Mouse (Mus musculus) heart, embryonic 11.5 days (tissue): ENCODE results near the gene Cmip. TPM values are rescaled to one million over a fixed set of nuclear protein-coding genes. Genes with fewer than 3 reads are reported as not detected.
A peak's percentile ranks its signal among the peaks of the same experiment; 100 is the strongest.

Experiments used
- ATAC-seq: fragments of 200-750 bp; cut with Nextera tagmentation; replicated peaks from 2 replicates; pipeline ENCODE4 v1.8.0; 2017; ENCODE audit warnings: moderate library complexity; ENCODE audit not compliant: insufficient number of reproducible peaks, low FRiP score, low TSS enrichment
- H3K27ac ChIP-seq: fragments of 300-500 bp; sonication (generic); 2 replicates; pipeline ENCODE4 v1.5.1; 2014; ENCODE audit warnings: mild to moderate bottlenecking, low read depth, low read length
- H3K27me3 ChIP-seq: fragments of 300-500 bp; sonication (generic); 2 replicates; pipeline ENCODE4 v1.6.1; 2014; ENCODE audit warnings: mild to moderate bottlenecking, low read length, mixed read lengths; ENCODE audit not compliant: control insufficient read depth, insufficient read depth
- H3K36me3 ChIP-seq: fragments of 300-500 bp; sonication (generic); 2 replicates; pipeline ENCODE4 v1.6.1; 2014; ENCODE audit warnings: mild to moderate bottlenecking, low read length, moderate library complexity, mixed read lengths; ENCODE audit not compliant: control insufficient read depth, insufficient read depth
- H3K4me1 ChIP-seq: fragments of 300-500 bp; sonication (generic); 2 replicates; pipeline ENCODE4 v1.6.1; 2014; ENCODE audit warnings: low read length; ENCODE audit not compliant: control insufficient read depth, insufficient read depth
- H3K4me2 ChIP-seq: fragments of 300-500 bp; sonication (generic); 2 replicates; pipeline ENCODE4 v1.6.1; 2014; ENCODE audit warnings: mild to moderate bottlenecking, moderate library complexity
- H3K4me3 ChIP-seq: fragments of 300-500 bp; sonication (generic); 2 replicates; pipeline ENCODE4 v1.5.1; 2014; ENCODE audit warnings: low read depth, low read length
- H3K9ac ChIP-seq: fragments of 300-500 bp; sonication (generic); 2 replicates; pipeline ENCODE4 v1.6.1; 2014; ENCODE audit warnings: mild to moderate bottlenecking, low read depth, low read length, moderate library complexity
- H3K9me3 ChIP-seq: fragments of 300-500 bp; sonication (generic); replicated peaks from 2 replicates; pipeline ENCODE4 v1.6.1; 2016; ENCODE audit warnings: low read length; ENCODE audit not compliant: control insufficient read depth
- whole genome bisulfite sequencing: fragments of 180-500 bp; shearing (Covaris S2); extraction: QIAGEN DNeasy Blood & Tissue Kit; methylation state at CpG from one replicate; pipeline ENCODE4 v1.1.7; 2014; ENCODE audit not compliant: insufficient replicate concordance; 5-methylcytosine and 5-hydroxymethylcytosine counted together
- polyA plus RNA-seq: library from polyadenylated mRNA; unstranded; fragments of >200 nt; fragmentation: Nextera tagmentation; extraction: Ambion mirVana; gene quantifications from 2 replicates; pipeline ENCODE4 v1.2.1, GENCODE M21; 2014

Gene Cmip
- polyA plus RNA-seq, 1 experiment from 2014 or later, result 8.6 TPM

- peak overlapping the region; percentile 17; the same call in 1 of the 2 replicates for H3K4me2 ChIP-seq
- 42% methylated on average over 12 of the region's 12 CpGs for WGBS
- no peaks in the 10 kb centered on the region for H3K9me3 ChIP-seq
- peaks cover 27% of the 10 kb centered on the region for H3K4me1 ChIP-seq
- no peak overlapping the region for H3K9ac ChIP-seq
- H3K4me3 ChIP-seq, result no peak overlapping the region
- ATAC-seq, result peak; percentile 67
- H3K36me3 ChIP-seq, result no peaks in the 10 kb centered on the region
- no peaks in the 10 kb centered on the region for H3K27me3 ChIP-seq
- peak overlapping the region; percentile 37 for H3K27ac ChIP-seq
Measured at GRCm38 (mm10) chr8:117297913-117298518, 41.2 kb downstream of the Cmip start.

GRCm38 (mm10) chr8:117299204-117299603 is 42.3 kb downstream of the Cmip start:
- Histone ChIP-seq H3K27me3 (no peaks in the 10 kb centered on the region), H3K27ac (no peak overlapping the region), H3K36me3 (no peaks in the 10 kb centered on the region), H3K4me3 (no peak overlapping the region), H3K4me2 (no peak overlapping the region), H3K9me3 (no peaks in the 10 kb centered on the region), H3K4me1 (peaks cover 39% of the 10 kb centered on the region), H3K9ac (no peak overlapping the region)
- 77% methylated on average over 10 of the region's 10 CpGs for WGBS
- ATAC-seq, result no peak

GRCm38 (mm10) chr8:117300188-117300587 is 43.3 kb downstream of the Cmip start:
- Histone ChIP-seq H3K4me3 (no peak overlapping the region), H3K4me1 (peaks cover 40% of the 10 kb centered on the region), H3K9me3 (no peaks in the 10 kb centered on the region), H3K27ac (no peak overlapping the region), H3K9ac (no peak overlapping the region), H3K36me3 (no peaks in the 10 kb centered on the region), H3K27me3 (no peaks in the 10 kb centered on the region), H3K4me2 (no peak overlapping the region)
- WGBS, result 73% methylated on average over 7 of the region's 7 CpGs
- ATAC-seq, result no peak

- 88% methylated on average over 12 of the region's 12 CpGs for WGBS
- Histone ChIP-seq H3K27me3 (no peaks in the 10 kb centered on the region), H3K9me3 (no peaks in the 10 kb centered on the region), H3K27ac (no peak overlapping the region), H3K36me3 (no peaks in the 10 kb centered on the region), H3K4me1 (peaks cover 40% of the 10 kb centered on the region), H3K4me2 (no peak overlapping the region), H3K9ac (no peak overlapping the region), H3K4me3 (no peak overlapping the region)
- ATAC-seq, result no peak
Measured at GRCm38 (mm10) chr8:117301457-117302041, 44.7 kb downstream of the Cmip start.

GRCm38 (mm10) chr8:117302072-117302471 is 45.2 kb downstream of the Cmip start:
- Histone ChIP-seq H3K4me2 (no peak overlapping the region), H3K9ac (no peak overlapping the region), H3K27me3 (no peaks in the 10 kb centered on the region), H3K4me1 (peaks cover 40% of the 10 kb centered on the region), H3K4me3 (no peak overlapping the region), H3K36me3 (no peaks in the 10 kb centered on the region), H3K27ac (no peak overlapping the region), H3K9me3 (no peaks in the 10 kb centered on the region)
- ATAC-seq, result no peak
- 76% methylated on average over 11 of the region's 11 CpGs for WGBS

- no peak for ATAC-seq
- no peak overlapping the region for H3K9ac ChIP-seq
- whole genome bisulfite sequencing, result 50% methylated on average over 9 of the region's 9 CpGs
- H3K27ac ChIP-seq, result no peak overlapping the region
- H3K4me1 ChIP-seq, result peaks cover 34% of the 10 kb centered on the region
- no peak overlapping the region; the same call in 1 of the 2 replicates for H3K4me2 ChIP-seq
- H3K27me3 ChIP-seq, result no peaks in the 10 kb centered on the region
- H3K36me3 ChIP-seq, result no peaks in the 10 kb centered on the region
- H3K9me3 ChIP-seq, result no peaks in the 10 kb centered on the region
- no peak overlapping the region for H3K4me3 ChIP-seq
Measured at GRCm38 (mm10) chr8:117303666-117304065, 46.8 kb downstream of the Cmip start.

- no peak for ATAC-seq
- H3K9me3 ChIP-seq, result no peaks in the 10 kb centered on the region
- no peak overlapping the region for H3K4me3 ChIP-seq
- no peak overlapping the region for H3K27ac ChIP-seq
- H3K4me2 ChIP-seq, result no peak overlapping the region
- peaks cover 22% of the 10 kb centered on the region for H3K4me1 ChIP-seq
- no peaks in the 10 kb centered on the region for H3K27me3 ChIP-seq
- H3K9ac ChIP-seq, result no peak overlapping the region
- H3K36me3 ChIP-seq, result no peaks in the 10 kb centered on the region
- WGBS, result 42% methylated on average over 5 of the region's 5 CpGs
Measured at GRCm38 (mm10) chr8:117305405-117305804, 48.5 kb downstream of the Cmip start.

- Histone ChIP-seq H3K36me3 (0 out of 2 replicates have a peak, but pooled peaks cover 3% of the 10 kb centered on the region), H3K27me3 (no peaks in the 10 kb centered on the region), H3K9ac (no peak overlapping the region), H3K4me3 (no peak overlapping the region), H3K4me1 (peaks cover 20% of the 10 kb centered on the region), H3K9me3 (no peaks in the 10 kb centered on the region), H3K4me2 (no peak overlapping the region), H3K27ac (no peak overlapping the region)
- no peak for ATAC-seq
- whole genome bisulfite sequencing, result 92% methylated on average over 7 of the region's 7 CpGs
Measured at GRCm38 (mm10) chr8:117306756-117307155, 49.9 kb downstream of the Cmip start.

GRCm38 (mm10) chr8:117307221-117307620 is 50.4 kb downstream of the Cmip start:
- H3K27me3 ChIP-seq, result no peaks in the 10 kb centered on the region

More at GRCm38 (mm10) chr8:117307221-117307620, 50.4 kb downstream of the Cmip start:
- H3K4me2 ChIP-seq, result no peak overlapping the region
- H3K27ac ChIP-seq, result no peak overlapping the region
- no peak overlapping the region for H3K4me3 ChIP-seq
- H3K4me1 ChIP-seq, result peaks cover 16% of the 10 kb centered on the region
- no peak overlapping the region for H3K9ac ChIP-seq
- no peak for ATAC-seq
- 77% methylated on average over 8 of the region's 8 CpGs for WGBS
- H3K36me3 ChIP-seq, result 0 out of 2 replicates have a peak, but pooled peaks cover 3% of the 10 kb centered on the region
- no peaks in the 10 kb centered on the region for H3K9me3 ChIP-seq
